10 mouse cellular contexts compared by ENCODE assay signal in genomic region chr5:15774567-15774966, GRCm38 (mm10).
"Had no signal": no experiment of that assay in that cellular context is flagged by ENCODE, and none has a peak within 500 bp of the region (broad histone marks: within the 10 kb centered on the region; RNA-seq: fewer than 3 reads in every experiment).

No protein-coding gene starts in this region.

- DNase-seq: kidney, postnatal 25 days; layer of hippocampus, adult 9-11 months; liver; lung, adult 2 months; lung, postnatal 14 days; lung, postnatal 4 days; midbrain, embryonic 14.5 days; thymus, adult 18-20 months; thymus, postnatal 14 days; thymus, postnatal 4 days had no signal
